Mouse (Mus musculus) hematopoietic stem cell, adult 5-6 weeks (primary cell): ENCODE data around the gene Col9a2. TPM values are rescaled to one million over a fixed set of nuclear protein-coding genes. Genes with fewer than 3 reads are reported as not detected.

ENCODE experiments used
- ATAC-seq, 2 experiments: fragments of 125-278 bp in 1 of 2; replicated peaks in 1 of 2; 2 replicates each; pipeline ENCODE4 v1.8.0; 2016 to 2017; ENCODE audit warnings: inconsistent platforms in 2 of 2, mild to moderate bottlenecking in 2 of 2, moderate number of reproducible peaks in 2 of 2, low read depth in 1 of 2, moderate TSS enrichment in 1 of 2; ENCODE audit not compliant: low FRiP score in 2 of 2, poor library complexity in 2 of 2, severe bottlenecking in 2 of 2, insufficient read depth in 1 of 2, low TSS enrichment in 1 of 2
- total RNA-seq: library from RNA; stranded (forward); fragments of 172-1452, 232-1000 nt; gene quantifications from 2 replicates; pipeline ENCODE4 v1.2.3, GENCODE M21; 2017

The Col9a2 gene
- total RNA-seq: 0.06 TPM in 1 of 2 replicates, not detected in the other

GRCm38 (mm10) chr4:121039331-121040115 lies at the start of gene Col9a2:
Col9a2 (plus strand) TSS chr4:121039385.
- ATAC-seq: 0 out of 4 replicates have a peak, but pooled peaks of 1 of the 2 experiments have one; percentile 20

GRCm38 (mm10) chr4:120992284-120992683 lies 46.9 kb upstream of the Col9a2 start:
- ATAC-seq: no peak

- peak in 1 of 2 experiments; percentile 53; a peak in 1 of 4 replicates for ATAC-seq
Measured at GRCm38 (mm10) chr4:120993025-120993424, 46.2 kb upstream of the Col9a2 start.

- ATAC-seq: no peak
Measured at GRCm38 (mm10) chr4:120995911-120996310, 43.3 kb upstream of the Col9a2 start.

- ATAC-seq: no peak
Measured at GRCm38 (mm10) chr4:121001042-121001441, 38.1 kb upstream of the Col9a2 start.

GRCm38 (mm10) chr4:121001659-121002058 lies 37.5 kb upstream of the Col9a2 start:
- ATAC-seq: no peak

- no peak for ATAC-seq
Measured at GRCm38 (mm10) chr4:121002400-121003171, 36.6 kb upstream of the Col9a2 start.

- ATAC-seq: no peak
Measured at GRCm38 (mm10) chr4:121003611-121004091, 35.5 kb upstream of the Col9a2 start.

GRCm38 (mm10) chr4:121004679-121005078 lies 34.5 kb upstream of the Col9a2 start:
- peak; percentile 58 to 82 for ATAC-seq

- ATAC-seq: no peak
Measured at GRCm38 (mm10) chr4:121007006-121007405, 32.2 kb upstream of the Col9a2 start.

GRCm38 (mm10) chr4:121008071-121008745 lies 31.0 kb upstream of the Col9a2 start:
- ATAC-seq: no peak

- ATAC-seq: no peak
Measured at GRCm38 (mm10) chr4:121009151-121009550, 30.0 kb upstream of the Col9a2 start.

GRCm38 (mm10) chr4:121010770-121011549 lies 28.2 kb upstream of the Col9a2 start:
- no peak for ATAC-seq

- peak; percentile 55 to 63 for ATAC-seq
Measured at GRCm38 (mm10) chr4:121014594-121015267, 24.5 kb upstream of the Col9a2 start.

GRCm38 (mm10) chr4:121015268-121015659 lies 23.9 kb upstream of the Col9a2 start:
- no peak for ATAC-seq

GRCm38 (mm10) chr4:121016021-121016898 lies 22.9 kb upstream of the Col9a2 start:
- ATAC-seq: peak; percentile 10 to 33; a peak in 2 of 4 replicates
